Mouse (Mus musculus) thymus, adult 2 months (tissue): ENCODE results near the gene Abhd12.

Experiments
- CTCF ChIP-seq: fragments of 200-500 bp; IDR thresholded peaks from 2 replicates; pipeline ENCODE4 v1.5.1; 2012; ENCODE audit warnings: mild to moderate bottlenecking, control low read depth, low read length, moderate library complexity, borderline replicate concordance; ENCODE audit not compliant: control insufficient read depth, poor library complexity, insufficient read depth; ENCODE audit errors: extremely low read depth
- POLR2A ChIP-seq: fragments of 200-500 bp; IDR thresholded peaks from 2 replicates; pipeline ENCODE4 v1.6.1; 2012; ENCODE audit warnings: mild to moderate bottlenecking, low read length, control low read depth, moderate library complexity; ENCODE audit not compliant: control insufficient read depth, poor library complexity, insufficient read depth; ENCODE audit errors: extremely low read depth

DNA sequence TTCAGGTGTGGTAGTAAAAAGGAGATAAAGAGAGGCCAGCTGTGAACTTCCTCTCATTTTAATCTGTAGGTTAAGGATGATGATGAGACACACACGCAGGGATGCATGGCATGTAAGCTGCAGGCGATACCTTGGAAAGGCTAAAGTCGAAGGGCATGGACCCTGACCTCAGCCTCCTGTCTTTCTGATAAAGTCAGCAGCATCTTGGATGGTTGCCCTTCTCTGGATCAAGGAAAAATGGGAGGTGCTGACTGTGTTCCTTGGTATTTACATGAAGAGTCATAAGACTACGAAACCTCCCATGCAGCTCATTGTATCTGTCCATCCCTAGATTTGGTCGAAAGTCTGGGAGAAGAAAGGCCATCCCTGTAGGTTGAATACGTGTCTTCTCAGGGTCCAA is 4.2 kb downstream of the Abhd12 start:
- TF ChIP-seq CTCF (no peak), POLR2A (no peak)
